Mouse (Mus musculus) heart, embryonic 15.5 days (tissue): ENCODE results near the gene Bbs9. TPM values are rescaled to one million over a fixed set of nuclear protein-coding genes. Genes with fewer than 3 reads are reported as not detected.

ENCODE experiments used
- ATAC-seq: fragments of 200-750 bp; cut with Nextera tagmentation; replicated peaks from 2 replicates; pipeline ENCODE4 v1.8.0; 2017; ENCODE audit warnings: low read depth, moderate TSS enrichment; ENCODE audit not compliant: insufficient number of reproducible peaks, insufficient read depth, low FRiP score
- H3K27ac ChIP-seq: fragments of 300-500 bp; sonication (generic); 2 replicates; pipeline ENCODE4 v1.5.1; 2015; ENCODE audit warnings: mild to moderate bottlenecking, inconsistent platforms
- H3K27me3 ChIP-seq: fragments of 300-500 bp; sonication (generic); 2 replicates; pipeline ENCODE4 v1.6.1; 2015; ENCODE audit warnings: inconsistent platforms
- H3K36me3 ChIP-seq: fragments of 300-500 bp; sonication (generic); 2 replicates; pipeline ENCODE4 v1.6.1; 2015; ENCODE audit warnings: mild to moderate bottlenecking, inconsistent platforms
- H3K4me1 ChIP-seq: fragments of 300-500 bp; sonication (generic); replicated peaks from 2 replicates; pipeline ENCODE4 v1.6.1; 2015; ENCODE audit warnings: inconsistent platforms
- H3K4me2 ChIP-seq: fragments of 300-500 bp; sonication (generic); 2 replicates; pipeline ENCODE4 v1.6.1; 2015; ENCODE audit warnings: inconsistent platforms, mild to moderate bottlenecking, moderate library complexity
- H3K4me3 ChIP-seq: fragments of 300-500 bp; sonication (generic); 2 replicates; pipeline ENCODE4 v1.5.1; 2015; ENCODE audit warnings: mild to moderate bottlenecking, inconsistent platforms
- H3K9ac ChIP-seq: fragments of 300-500 bp; sonication (generic); 2 replicates; pipeline ENCODE4 v1.6.1; 2015; ENCODE audit warnings: mild to moderate bottlenecking, inconsistent platforms
- H3K9me3 ChIP-seq: fragments of 300-500 bp; sonication (generic); replicated peaks from 2 replicates; pipeline ENCODE4 v1.6.1; 2016; ENCODE audit warnings: inconsistent platforms
- WGBS: fragments of 180-500 bp; shearing (Covaris S2); methylation state at CpG from one replicate; pipeline ENCODE4 v1.1.7; 2015; ENCODE audit warnings: mixed read lengths; 5-methylcytosine and 5-hydroxymethylcytosine counted together
- polyA plus RNA-seq: library from polyadenylated mRNA; unstranded; fragments of >200 nt; fragmentation: Nextera tagmentation; extraction: Ambion mirVana; gene quantifications from 2 replicates; pipeline ENCODE4 v1.2.1, GENCODE M21; 2015

Bbs9 gene
- polyA plus RNA-seq, 1 experiment from 2014 or later = 7.6 TPM

- WGBS = 77% methylated on average over 2 of the region's 2 CpGs
- H3K9ac ChIP-seq = no peak overlapping the region
- no peak for ATAC-seq
- no peak overlapping the region for H3K27ac ChIP-seq
- H3K27me3 ChIP-seq = no peaks in the 10 kb centered on the region
- no peak overlapping the region for H3K4me2 ChIP-seq
- H3K9me3 ChIP-seq = no peaks in the 10 kb centered on the region
- peaks cover 6% of the 10 kb centered on the region for H3K4me1 ChIP-seq
- no peaks in the 10 kb centered on the region for H3K36me3 ChIP-seq
- no peak overlapping the region for H3K4me3 ChIP-seq
Measured at GRCm38 (mm10) chr9:22502972-22503371, 27.5 kb downstream of the Bbs9 start.

- no peak overlapping the region for H3K4me3 ChIP-seq
- 73% methylated on average over 5 of the region's 5 CpGs for WGBS
- no peak overlapping the region for H3K27ac ChIP-seq
- H3K4me1 ChIP-seq = peaks cover 6% of the 10 kb centered on the region
- no peak overlapping the region for H3K9ac ChIP-seq
- H3K9me3 ChIP-seq = no peaks in the 10 kb centered on the region
- no peaks in the 10 kb centered on the region for H3K36me3 ChIP-seq
- H3K27me3 ChIP-seq = no peaks in the 10 kb centered on the region
- no peak overlapping the region for H3K4me2 ChIP-seq
- ATAC-seq = no peak
Measured at GRCm38 (mm10) chr9:22503581-22503980, 28.1 kb downstream of the Bbs9 start.

- Histone ChIP-seq H3K9ac (no peak overlapping the region), H3K36me3 (no peaks in the 10 kb centered on the region), H3K4me3 (no peak overlapping the region), H3K27ac (no peak overlapping the region), H3K4me1 (peaks cover 6% of the 10 kb centered on the region), H3K4me2 (no peak overlapping the region), H3K9me3 (no peaks in the 10 kb centered on the region), H3K27me3 (no peaks in the 10 kb centered on the region)
- ATAC-seq = no peak
- 37% methylated on average over 2 of the region's 2 CpGs for WGBS
Measured at GRCm38 (mm10) chr9:22505574-22505973, 30.1 kb downstream of the Bbs9 start.

- Histone ChIP-seq H3K4me1 (no peaks in the 10 kb centered on the region), H3K36me3 (no peaks in the 10 kb centered on the region), H3K9ac (no peak overlapping the region), H3K4me3 (no peak overlapping the region), H3K4me2 (no peak overlapping the region), H3K27me3 (no peaks in the 10 kb centered on the region), H3K9me3 (no peaks in the 10 kb centered on the region), H3K27ac (no peak overlapping the region)
- 68% methylated on average over 4 of the region's 4 CpGs for WGBS
- no peak for ATAC-seq
Measured at GRCm38 (mm10) chr9:22515076-22515475, 39.6 kb downstream of the Bbs9 start.

GRCm38 (mm10) chr9:22518394-22519041 is 43.0 kb downstream of the Bbs9 start:
- Histone ChIP-seq H3K27ac (no peak overlapping the region), H3K36me3 (no peaks in the 10 kb centered on the region), H3K4me1 (no peaks in the 10 kb centered on the region), H3K4me2 (no peak overlapping the region), H3K9ac (no peak overlapping the region), H3K9me3 (peaks cover 8% of the 10 kb centered on the region; the same call in 1 of the 2 replicates), H3K27me3 (no peaks in the 10 kb centered on the region), H3K4me3 (no peak overlapping the region)
- WGBS = 94% methylated on average over 3 of the region's 3 CpGs
- no peak for ATAC-seq

GRCm38 (mm10) chr9:22523460-22523859 is 47.9 kb downstream of the Bbs9 start:
- H3K4me1 ChIP-seq = no peaks in the 10 kb centered on the region
- peaks cover 8% of the 10 kb centered on the region; the same call in 1 of the 2 replicates for H3K9me3 ChIP-seq
- no peak for ATAC-seq
- H3K27me3 ChIP-seq = no peaks in the 10 kb centered on the region
- no peak overlapping the region for H3K27ac ChIP-seq
- WGBS = 89% methylated on average over 1 of the region's 1 CpGs
- no peak overlapping the region for H3K4me3 ChIP-seq
- no peak overlapping the region for H3K4me2 ChIP-seq
- no peak overlapping the region for H3K9ac ChIP-seq
- no peaks in the 10 kb centered on the region for H3K36me3 ChIP-seq

GRCm38 (mm10) chr9:22530734-22531489 is 55.4 kb downstream of the Bbs9 start:
- no peaks in the 10 kb centered on the region for H3K4me1 ChIP-seq
- H3K4me3 ChIP-seq = no peak overlapping the region
- ATAC-seq = no peak
- no peaks in the 10 kb centered on the region for H3K36me3 ChIP-seq
- no peak overlapping the region for H3K4me2 ChIP-seq
- no peak overlapping the region for H3K9ac ChIP-seq
- H3K27ac ChIP-seq = no peak overlapping the region
- 51% methylated on average over 3 of the region's 3 CpGs for WGBS
- H3K9me3 ChIP-seq = no peaks in the 10 kb centered on the region
- no peaks in the 10 kb centered on the region for H3K27me3 ChIP-seq

- Histone ChIP-seq H3K27ac (no peak overlapping the region), H3K9ac (no peak overlapping the region), H3K4me2 (no peak overlapping the region), H3K4me1 (no peaks in the 10 kb centered on the region), H3K4me3 (no peak overlapping the region), H3K9me3 (no peaks in the 10 kb centered on the region), H3K36me3 (no peaks in the 10 kb centered on the region), H3K27me3 (no peaks in the 10 kb centered on the region)
- ATAC-seq = no peak
- WGBS = 83% methylated on average over 5 of the region's 5 CpGs
Measured at GRCm38 (mm10) chr9:22532112-22532511, 56.6 kb downstream of the Bbs9 start.

GRCm38 (mm10) chr9:22532810-22533447 is 57.4 kb downstream of the Bbs9 start:
- peak; percentile 39; the same call in 1 of the 2 replicates for ATAC-seq
- 49% methylated on average over 9 of the region's 9 CpGs for WGBS

GRCm38 (mm10) chr9:22537767-22538373 is 62.4 kb downstream of the Bbs9 start:
- no peak overlapping the region for H3K4me2 ChIP-seq
- no peaks in the 10 kb centered on the region for H3K27me3 ChIP-seq
- WGBS = 87% methylated on average over 11 of the region's 11 CpGs
- peaks cover 3% of the 10 kb centered on the region; the same call in 1 of the 2 replicates for H3K4me1 ChIP-seq
- H3K4me3 ChIP-seq = no peak overlapping the region
- H3K36me3 ChIP-seq = no peaks in the 10 kb centered on the region
- no peak overlapping the region for H3K27ac ChIP-seq
- no peak overlapping the region for H3K9ac ChIP-seq
- no peak for ATAC-seq
- no peaks in the 10 kb centered on the region for H3K9me3 ChIP-seq

More at GRCm38 (mm10) chr9:22532810-22533447, 57.4 kb downstream of the Bbs9 start:
- no peaks in the 10 kb centered on the region for H3K36me3 ChIP-seq
- no peak overlapping the region for H3K4me3 ChIP-seq
- H3K27ac ChIP-seq = no peak overlapping the region
- no peak overlapping the region for H3K9ac ChIP-seq
- H3K4me2 ChIP-seq = no peak overlapping the region
- no peaks in the 10 kb centered on the region for H3K27me3 ChIP-seq
- H3K4me1 ChIP-seq = no peaks in the 10 kb centered on the region
- H3K9me3 ChIP-seq = no peaks in the 10 kb centered on the region

- no peaks in the 10 kb centered on the region for H3K36me3 ChIP-seq
- no peak overlapping the region for H3K4me3 ChIP-seq
- H3K27ac ChIP-seq = no peak overlapping the region
- H3K9me3 ChIP-seq = no peaks in the 10 kb centered on the region
- no peak overlapping the region for H3K9ac ChIP-seq
- H3K27me3 ChIP-seq = no peaks in the 10 kb centered on the region
- no peak overlapping the region for H3K4me2 ChIP-seq
- H3K4me1 ChIP-seq = peaks cover 3% of the 10 kb centered on the region; the same call in 1 of the 2 replicates
- ATAC-seq = no peak
- WGBS = 85% methylated on average over 4 of the region's 4 CpGs
Measured at GRCm38 (mm10) chr9:22539546-22539945, 64.0 kb downstream of the Bbs9 start.
